Mouse (Mus musculus): ENCODE measurements at regions not wholly inside any gene's neighbourhood (a gene's known extent, or its start where the extent isn't known, plus 50 kb on each side); places are given as distances from the start of the nearest gene placed in this dataset.

GRCm38 (mm10) chr4:12421628-12422319, 250.0 kb upstream of the Fam92a start:
- H3K4me1 ChIP-seq: no peaks in the 10 kb centered on the region
- no peak overlapping the region for H3K4me3 ChIP-seq (replicated peaks)
- no peaks in the 10 kb centered on the region; the same call in 1 of the 2 replicates for H3K9me3 ChIP-seq
- H3K27me3 ChIP-seq (replicated peaks): no peaks in the 10 kb centered on the region
- H3K36me3 ChIP-seq (replicated peaks; ENCODE audit: low read length): no peaks in the 10 kb centered on the region
- TF ChIP-seq FLI1 (IDR thresholded peaks at IDR 0.05; ENCODE audit: low read length) (no peak), GATA1 (IDR thresholded peaks at IDR 0.05; ENCODE audit: borderline replicate concordance, low read length) (no peak)

GRCm38 (mm10) chr4:12418086-12418485, 246.3 kb upstream of the Fam92a start:
- Histone ChIP-seq H3K4me3 (replicated peaks) (no peak overlapping the region), H3K27me3 (replicated peaks) (no peaks in the 10 kb centered on the region), H3K9me3 (no peaks in the 10 kb centered on the region; the same call in none of the 2 replicates), H3K36me3 (replicated peaks; ENCODE audit: low read length) (no peaks in the 10 kb centered on the region), H3K4me1 (no peaks in the 10 kb centered on the region)
- TF ChIP-seq GATA1 (IDR thresholded peaks at IDR 0.05; ENCODE audit: borderline replicate concordance, low read length) (no peak), FLI1 (IDR thresholded peaks at IDR 0.05; ENCODE audit: low read length) (no peak)

GRCm38 (mm10) chr4:12395344-12395743, 223.5 kb upstream of the Fam92a start:
- Histone ChIP-seq H3K4me3 (replicated peaks) (no peak overlapping the region), H3K36me3 (replicated peaks; ENCODE audit: low read length) (no peaks in the 10 kb centered on the region), H3K9me3 (no peaks in the 10 kb centered on the region), H3K4me1 (no peaks in the 10 kb centered on the region), H3K27me3 (replicated peaks) (no peaks in the 10 kb centered on the region)
- no peak for TF ChIP-seq GATA1 (IDR thresholded peaks at IDR 0.05; ENCODE audit: borderline replicate concordance, low read length)
- no peak for TF ChIP-seq FLI1 (IDR thresholded peaks at IDR 0.05; ENCODE audit: low read length)

- Histone ChIP-seq H3K27me3 (replicated peaks) (no peaks in the 10 kb centered on the region), H3K4me1 (peaks cover 4% of the 10 kb centered on the region), H3K36me3 (replicated peaks; ENCODE audit: low read length) (no peaks in the 10 kb centered on the region), H3K9me3 (no peaks in the 10 kb centered on the region), H3K4me3 (replicated peaks) (no peak overlapping the region)
- no peak for TF ChIP-seq GATA1 (IDR thresholded peaks at IDR 0.05; ENCODE audit: borderline replicate concordance, low read length)
Observed at GRCm38 (mm10) chr4:12376797-12377570, 205.2 kb upstream of the Fam92a start.

GRCm38 (mm10) chr4:12369551-12369950, 197.7 kb upstream of the Fam92a start:
- Histone ChIP-seq H3K27me3 (replicated peaks) (no peaks in the 10 kb centered on the region), H3K36me3 (replicated peaks; ENCODE audit: low read length) (no peaks in the 10 kb centered on the region), H3K9me3 (no peaks in the 10 kb centered on the region), H3K4me1 (no peaks in the 10 kb centered on the region), H3K4me3 (replicated peaks) (no peak overlapping the region)
- TF ChIP-seq GATA1 (IDR thresholded peaks at IDR 0.05; ENCODE audit: borderline replicate concordance, low read length): no peak
- no peak for TF ChIP-seq FLI1 (IDR thresholded peaks at IDR 0.05; ENCODE audit: low read length)

GRCm38 (mm10) chr4:12356992-12357634, 185.3 kb upstream of the Fam92a start:
- no peaks in the 10 kb centered on the region for H3K4me1 ChIP-seq
- TF ChIP-seq GATA1 (IDR thresholded peaks at IDR 0.05; ENCODE audit: borderline replicate concordance, low read length): no peak
- TF ChIP-seq FLI1 (IDR thresholded peaks at IDR 0.05; ENCODE audit: low read length): no peak
- no peaks in the 10 kb centered on the region for H3K27me3 ChIP-seq (replicated peaks)
- H3K36me3 ChIP-seq (replicated peaks; ENCODE audit: low read length): no peaks in the 10 kb centered on the region
- H3K4me3 ChIP-seq (replicated peaks): no peak overlapping the region
- no peaks in the 10 kb centered on the region for H3K9me3 ChIP-seq

GRCm38 (mm10) chr4:12353337-12353856, 181.6 kb upstream of the Fam92a start:
- no peak overlapping the region for H3K4me3 ChIP-seq (replicated peaks)
- no peaks in the 10 kb centered on the region for H3K4me1 ChIP-seq
- H3K27me3 ChIP-seq (replicated peaks): no peaks in the 10 kb centered on the region
- no peaks in the 10 kb centered on the region for H3K9me3 ChIP-seq
- H3K36me3 ChIP-seq (replicated peaks; ENCODE audit: low read length): no peaks in the 10 kb centered on the region
- no peak for TF ChIP-seq GATA1 (IDR thresholded peaks at IDR 0.05; ENCODE audit: borderline replicate concordance, low read length)
- TF ChIP-seq FLI1 (IDR thresholded peaks at IDR 0.05; ENCODE audit: low read length): no peak

- H3K27me3 ChIP-seq (replicated peaks): no peaks in the 10 kb centered on the region
- H3K4me1 ChIP-seq: no peaks in the 10 kb centered on the region
- H3K36me3 ChIP-seq (replicated peaks; ENCODE audit: low read length): no peaks in the 10 kb centered on the region
- no peak overlapping the region for H3K4me3 ChIP-seq (replicated peaks)
- H3K9me3 ChIP-seq: 0 out of 2 replicates have a peak, but pooled peaks cover 4% of the 10 kb centered on the region
- no peak for TF ChIP-seq GATA1 (IDR thresholded peaks at IDR 0.05; ENCODE audit: borderline replicate concordance, low read length)
- no peak for TF ChIP-seq FLI1 (IDR thresholded peaks at IDR 0.05; ENCODE audit: low read length)
Observed at GRCm38 (mm10) chr4:12339236-12339635, 167.4 kb upstream of the Fam92a start.

- TF ChIP-seq GATA1 (IDR thresholded peaks at IDR 0.05; ENCODE audit: borderline replicate concordance, low read length) (no peak), FLI1 (IDR thresholded peaks at IDR 0.05; ENCODE audit: low read length) (no peak)
Observed at GRCm38 (mm10) chr4:12334832-12335587, 163.2 kb upstream of the Fam92a start.

More at GRCm38 (mm10) chr4:12334832-12335587, 163.2 kb upstream of the Fam92a start:
- H3K4me3 ChIP-seq (replicated peaks): no peak overlapping the region
- no peaks in the 10 kb centered on the region for H3K36me3 ChIP-seq (replicated peaks; ENCODE audit: low read length)
- H3K4me1 ChIP-seq: no peaks in the 10 kb centered on the region
- 0 out of 2 replicates have a peak, but pooled peaks cover 4% of the 10 kb centered on the region for H3K9me3 ChIP-seq
- H3K27me3 ChIP-seq (replicated peaks): no peaks in the 10 kb centered on the region

All from megakaryocyte, embryonic 14.5 days (primary cell).